Mouse (Mus musculus) MEL (cell line): ENCODE results near the gene Bcr. TPM values are rescaled to one million over a fixed set of nuclear protein-coding genes. Genes with fewer than 3 reads are reported as not detected.

Source experiments
- DNase-seq: peaks from one replicate; pipeline ENCODE4 v3.0.0; 2011; ENCODE audit warnings: low read depth, low spot score
- H3K27ac ChIP-seq: 2 replicates; pipeline ENCODE4 v1.5.1; 2012; ENCODE audit warnings: low read depth, mild to moderate bottlenecking, control low read depth, low read length, moderate library complexity; ENCODE audit not compliant: control insufficient read depth
- H3K27me3 ChIP-seq, 2 experiments: fragments of 150-350 bp in 1 of 2; sonication (generic) in 1 of 2; 2 replicates each; pipeline ENCODE4 v1.6.1; 2012; ENCODE audit warnings: low read length in 2 of 2, mild to moderate bottlenecking in 2 of 2, improper control_type of control experiment in 1 of 2, moderate library complexity in 1 of 2; ENCODE audit not compliant: insufficient read depth in 2 of 2, control insufficient read depth in 1 of 2
- H3K36me3 ChIP-seq, 2 experiments: 2 replicates each; pipeline ENCODE4 v1.6.1; 2012 to 2014; ENCODE audit warnings: low read length in 2 of 2, improper control_type of control experiment in 1 of 2, inconsistent platforms in 1 of 2, mild to moderate bottlenecking in 1 of 2; ENCODE audit not compliant: insufficient read depth in 2 of 2, control insufficient read depth in 1 of 2
- H3K4me1 ChIP-seq, 2 experiments: fragments of 150-350 bp in 1 of 2; sonication (generic) in 1 of 2; 2 replicates each; pipeline ENCODE4 v1.6.1; 2012; ENCODE audit warnings: low read length in 2 of 2, improper control_type of control experiment in 1 of 2, mild to moderate bottlenecking in 1 of 2; ENCODE audit not compliant: insufficient read depth in 2 of 2, control insufficient read depth in 1 of 2
- H3K4me3 ChIP-seq, 2 experiments: fragments of 150-350 bp in 1 of 2; sonication (generic) in 1 of 2; 2 replicates each; pipeline ENCODE4 v1.5.1; 2012; ENCODE audit warnings: low read depth in 2 of 2, low read length in 2 of 2, mild to moderate bottlenecking in 2 of 2, moderate library complexity in 2 of 2, control low read depth in 1 of 2, improper control_type of control experiment in 1 of 2; ENCODE audit not compliant: control insufficient read depth in 1 of 2, insufficient read depth in 1 of 2
- H3K79me2 ChIP-seq: 2 replicates; pipeline ENCODE4 v1.6.1; 2012; ENCODE audit warnings: mild to moderate bottlenecking, low read length, moderate library complexity; ENCODE audit not compliant: control insufficient read depth, poor library complexity, insufficient read depth
- H3K9ac ChIP-seq: 2 replicates; pipeline ENCODE4 v1.6.1; 2012; ENCODE audit warnings: low read depth, mild to moderate bottlenecking, control low read depth, low read length, moderate library complexity; ENCODE audit not compliant: control insufficient read depth, poor library complexity, severe bottlenecking
- H3K9me3 ChIP-seq: fragments of 150-350 bp; sonication (generic); replicated peaks from 2 replicates; pipeline ENCODE4 v1.6.1; 2012; ENCODE audit warnings: mild to moderate bottlenecking, low read length, improper control_type of control experiment, moderate library complexity; ENCODE audit not compliant: insufficient read depth
- CTCF ChIP-seq, 3 experiments: IDR thresholded peaks in 2 of 3; conservative IDR thresholded peaks in 1 of 3; 2 replicates each; pipeline ENCODE4 v1.5.1; 2011 to 2012; ENCODE audit warnings: low read length in 3 of 3, low read depth in 2 of 3, mild to moderate bottlenecking in 2 of 3, improper control_type of control experiment in 1 of 3, inconsistent platforms in 1 of 3, mixed read lengths in 1 of 3, moderate library complexity in 1 of 3; ENCODE audit not compliant: control insufficient read depth in 1 of 3, insufficient read depth in 1 of 3, poor library complexity in 1 of 3, severe bottlenecking in 1 of 3
- E2F4 ChIP-seq: IDR thresholded peaks from 2 replicates; pipeline ENCODE4 v1.6.1; 2011; ENCODE audit warnings: low read depth, low read length, improper control_type of control experiment, borderline replicate concordance
- ELF1 ChIP-seq: IDR thresholded peaks from 2 replicates; pipeline ENCODE4 v1.6.1; 2014; ENCODE audit warnings: low read depth, mild to moderate bottlenecking, inconsistent platforms, low read length, improper control_type of control experiment, moderate library complexity
- HCFC1 ChIP-seq: IDR thresholded peaks from 2 replicates; pipeline ENCODE4 v1.6.1; 2012; ENCODE audit warnings: low read depth, mild to moderate bottlenecking, inconsistent platforms, low read length, improper control_type of control experiment, moderate library complexity
- MAX ChIP-seq: IDR thresholded peaks from 2 replicates; pipeline ENCODE4 v1.6.1; 2011; ENCODE audit warnings: low read length, improper control_type of control experiment
- MAZ ChIP-seq: IDR thresholded peaks from 2 replicates; pipeline ENCODE4 v1.6.1; 2012; ENCODE audit warnings: low read depth, mild to moderate bottlenecking, inconsistent platforms, low read length, improper control_type of control experiment
- MYB ChIP-seq: IDR thresholded peaks from 2 replicates; pipeline ENCODE4 v1.6.1; 2011; ENCODE audit warnings: mild to moderate bottlenecking, low read depth, low read length, improper control_type of control experiment
- NELFE ChIP-seq: IDR thresholded peaks from 2 replicates; pipeline ENCODE4 v1.6.1; 2011; ENCODE audit warnings: low read depth, low read length, improper control_type of control experiment
- NRF1 ChIP-seq: IDR thresholded peaks from 2 replicates; pipeline ENCODE4 v1.6.1; 2014; ENCODE audit warnings: low read depth, mild to moderate bottlenecking, inconsistent platforms, low read length, improper control_type of control experiment, moderate library complexity; ENCODE audit not compliant: poor library complexity, insufficient read depth, severe bottlenecking
- POLR2A ChIP-seq, 2 experiments: IDR thresholded peaks; 2 replicates each; pipeline ENCODE4 v1.6.1; 2011 to 2012; ENCODE audit warnings: low read length in 2 of 2, mild to moderate bottlenecking in 2 of 2, control low read depth in 1 of 2, improper control_type of control experiment in 1 of 2, low read depth in 1 of 2, moderate library complexity in 1 of 2; ENCODE audit not compliant: control insufficient read depth in 1 of 2, insufficient read depth in 1 of 2, poor library complexity in 1 of 2
- POLR2AphosphoS2 ChIP-seq: IDR thresholded peaks from 2 replicates; pipeline ENCODE4 v1.6.1; 2011; ENCODE audit warnings: low read length, improper control_type of control experiment
- SIN3A ChIP-seq: IDR thresholded peaks from 2 replicates; pipeline ENCODE4 v1.6.1; 2012; ENCODE audit warnings: low read length, improper control_type of control experiment, inconsistent platforms
- SMC3 ChIP-seq: IDR thresholded peaks from 2 replicates; pipeline ENCODE4 v1.6.1; 2011; ENCODE audit warnings: low read depth, low read length, improper control_type of control experiment
- TCF12 ChIP-seq: IDR thresholded peaks from 2 replicates; pipeline ENCODE4 v1.6.1; 2014; ENCODE audit warnings: low read depth, mild to moderate bottlenecking, inconsistent platforms, low read length, improper control_type of control experiment, moderate library complexity
- UBTF ChIP-seq: IDR thresholded peaks from 2 replicates; pipeline ENCODE4 v1.6.1; 2012; ENCODE audit warnings: low read depth, mild to moderate bottlenecking, inconsistent platforms, low read length, improper control_type of control experiment, moderate library complexity, borderline replicate concordance; ENCODE audit not compliant: insufficient read depth
- USF2 ChIP-seq, 2 experiments: IDR thresholded peaks; 2 replicates each; pipeline ENCODE4 v1.6.1; 2011 to 2012; ENCODE audit warnings: improper control_type of control experiment in 2 of 2, low read length in 2 of 2, borderline replicate concordance in 1 of 2, inconsistent platforms in 1 of 2, low read depth in 1 of 2, mild to moderate bottlenecking in 1 of 2; ENCODE audit not compliant: insufficient read depth in 1 of 2
- ZKSCAN1 ChIP-seq: IDR thresholded peaks from 2 replicates; pipeline ENCODE4 v1.6.1; 2012; ENCODE audit warnings: low read depth, mild to moderate bottlenecking, inconsistent platforms, low read length, improper control_type of control experiment, moderate library complexity
- ZNF384 ChIP-seq: IDR thresholded peaks from 2 replicates; pipeline ENCODE4 v1.6.1; 2012; ENCODE audit warnings: low read depth, mild to moderate bottlenecking, inconsistent platforms, low read length, improper control_type of control experiment
- polyA plus RNA-seq, 2 experiments: library from polyadenylated mRNA; stranded (reverse) in 1 of 2; unstranded in 1 of 2; fragments of >175 nt in 1 of 2; fragments of >200 nt in 1 of 2; gene quantifications; 2 replicates each; pipeline versions ENCODE4 v1.2.1 to v1.2.4; 2012; ENCODE audit warnings: low replicate concordance in 2 of 2, low read depth in 1 of 2; ENCODE audit not compliant: insufficient read length in 2 of 2, insufficient read depth in 1 of 2, missing spikeins in 1 of 2
- total RNA-seq: library from RNA; depleted of rRNA; stranded (reverse); fragments of 300-350 nt; gene quantifications from 2 replicates; pipeline ENCODE4 v1.2.3, GENCODE M21; 2012

Bcr gene
- total and polyA plus RNA-seq, 3 experiments, result not detected

DNA sequence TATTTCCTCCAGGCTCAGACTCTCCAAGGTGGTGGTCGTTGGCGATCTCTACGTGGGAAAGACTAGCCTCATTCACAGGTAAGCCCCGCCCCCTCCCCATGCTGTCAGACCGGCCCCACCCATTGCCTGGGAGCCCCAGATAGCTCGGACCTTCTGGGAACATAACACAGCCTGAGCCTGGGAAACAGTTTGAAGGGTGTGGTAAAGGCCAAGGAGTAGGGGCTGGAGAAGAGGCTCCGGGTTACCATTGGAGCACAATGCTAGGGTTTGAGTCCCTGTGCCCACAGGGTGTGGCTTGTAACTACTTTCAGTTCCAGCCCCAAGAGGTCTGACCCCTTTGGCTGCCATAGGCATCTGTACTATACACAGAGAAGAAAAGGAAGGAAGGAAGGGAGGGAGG lies 15.9 kb upstream of the Bcr start:
- Histone ChIP-seq H3K9me3 (no peaks in the 10 kb centered on the region), H3K27me3 (no peaks in the 10 kb centered on the region), H3K4me3 (no peak overlapping the region), H3K36me3 (no peaks in the 10 kb centered on the region), H3K9ac (no peak overlapping the region), H3K4me1 (no peaks in the 10 kb centered on the region), H3K79me2 (no peaks in the 10 kb centered on the region), H3K27ac (no peak overlapping the region)
- TF ChIP-seq TCF12, result no peak
- no peak for TF ChIP-seq HCFC1
- no peak for TF ChIP-seq MAX
- TF ChIP-seq NELFE, result no peak
- no peak for TF ChIP-seq E2F4
- TF ChIP-seq ZKSCAN1, result no peak
- no peak for TF ChIP-seq CTCF (IDR thresholded peaks at IDR 0.05 in 2 of 3, conservative IDR thresholded peaks at IDR 0.05 in 1 of 3; ENCODE audit: control insufficient read depth in 1 of 3, insufficient read depth in 1 of 3, low read depth in 2 of 3, low read length in 3 of 3, poor library complexity in 1 of 3, severe bottlenecking in 1 of 3)
- no peak for TF ChIP-seq MAZ
- TF ChIP-seq SMC3, result no peak
- no peak for TF ChIP-seq POLR2A (IDR thresholded peaks at IDR 0.05; ENCODE audit: control insufficient read depth in 1 of 2, insufficient read depth in 1 of 2, low read depth in 1 of 2, low read length in 2 of 2, poor library complexity in 1 of 2)
- TF ChIP-seq POLR2AphosphoS2, result no peak
- TF ChIP-seq ELF1, result no peak
- no peak for TF ChIP-seq NRF1
- no peak for TF ChIP-seq USF2 (IDR thresholded peaks at IDR 0.05; ENCODE audit: borderline replicate concordance in 1 of 2, insufficient read depth in 1 of 2, low read depth in 1 of 2, low read length in 2 of 2)
- TF ChIP-seq MYB, result no peak
- no peak for TF ChIP-seq UBTF
- no peak for TF ChIP-seq ZNF384
- TF ChIP-seq SIN3A, result no peak
- DNase-seq, result no peak

DNA sequence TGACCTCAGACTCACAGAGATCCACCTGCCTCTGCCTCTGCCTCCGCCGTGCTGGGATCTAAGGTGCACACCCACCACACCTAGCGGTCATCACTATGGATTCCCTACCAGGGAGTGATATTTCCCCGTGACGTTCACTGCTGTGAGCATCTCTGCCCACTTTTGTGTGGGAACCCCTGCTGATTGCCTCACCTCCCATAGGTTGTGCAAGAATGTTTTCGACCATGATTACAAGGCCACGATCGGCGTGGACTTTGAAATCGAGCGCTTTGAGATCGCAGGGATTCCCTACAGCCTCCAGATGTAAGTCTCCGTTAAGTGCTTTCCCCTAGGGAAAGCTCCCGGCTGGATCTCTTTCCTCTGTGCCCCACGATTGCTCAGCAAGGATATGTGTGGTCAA lies 14.6 kb upstream of the Bcr start:
- H3K27me3 ChIP-seq, result no peaks in the 10 kb centered on the region
- no peaks in the 10 kb centered on the region for H3K9me3 ChIP-seq
- no peaks in the 10 kb centered on the region for H3K36me3 ChIP-seq
- TF ChIP-seq ZNF384, result no peak
- TF ChIP-seq E2F4, result no peak
- DNase-seq, result no peak
- no peak overlapping the region for H3K9ac ChIP-seq
- H3K4me3 ChIP-seq, result no peak overlapping the region
- H3K27ac ChIP-seq, result no peak overlapping the region
- H3K79me2 ChIP-seq, result no peaks in the 10 kb centered on the region
- H3K4me1 ChIP-seq, result no peaks in the 10 kb centered on the region
